Mouse (Mus musculus) gastrocnemius, adult 2 months (tissue): ENCODE results near the gene Hist1h4j. TPM values are rescaled to one million over a fixed set of nuclear protein-coding genes. Genes with fewer than 3 reads are reported as not detected.
"Not testable (repeated sequence)": the region's sequence is repeated elsewhere in the genome, so short reads cannot be mapped to it uniquely, and the experiment has no call there.

ENCODE experiments used
- DNase-seq: peaks from one replicate; pipeline ENCODE4 v3.0.0; 2022
- H3K27ac ChIP-seq: fragments of 200-600 bp; 2 replicates; pipeline ENCODE4 v1.8.1; 2022; ENCODE audit warnings: mild to moderate bottlenecking
- H3K4me3 ChIP-seq: fragments of 200-600 bp; 2 replicates; pipeline ENCODE4 v1.8.1; 2022; ENCODE audit warnings: mild to moderate bottlenecking, moderate library complexity
- CTCF ChIP-seq: fragments of 200-600 bp; IDR thresholded peaks from 2 replicates; pipeline ENCODE4 v1.8.1; 2022; ENCODE audit warnings: antibody characterized with exemption, mild to moderate bottlenecking, moderate library complexity
- intact Hi-C: fragments of 180-260 bp; cut with DNase I; formaldehyde crosslinking; loops from one replicate; pipeline ENCODE4 v1.15.1; 2025
- total RNA-seq, 2 experiments: library from RNA; stranded (reverse); gene quantifications; 2 replicates each; pipeline ENCODE4 v1.2.3; 2021

Gene Hist1h4j
- total RNA-seq, 2 experiments from 2014 or later: 0.42 to 1.1 TPM

DNA sequence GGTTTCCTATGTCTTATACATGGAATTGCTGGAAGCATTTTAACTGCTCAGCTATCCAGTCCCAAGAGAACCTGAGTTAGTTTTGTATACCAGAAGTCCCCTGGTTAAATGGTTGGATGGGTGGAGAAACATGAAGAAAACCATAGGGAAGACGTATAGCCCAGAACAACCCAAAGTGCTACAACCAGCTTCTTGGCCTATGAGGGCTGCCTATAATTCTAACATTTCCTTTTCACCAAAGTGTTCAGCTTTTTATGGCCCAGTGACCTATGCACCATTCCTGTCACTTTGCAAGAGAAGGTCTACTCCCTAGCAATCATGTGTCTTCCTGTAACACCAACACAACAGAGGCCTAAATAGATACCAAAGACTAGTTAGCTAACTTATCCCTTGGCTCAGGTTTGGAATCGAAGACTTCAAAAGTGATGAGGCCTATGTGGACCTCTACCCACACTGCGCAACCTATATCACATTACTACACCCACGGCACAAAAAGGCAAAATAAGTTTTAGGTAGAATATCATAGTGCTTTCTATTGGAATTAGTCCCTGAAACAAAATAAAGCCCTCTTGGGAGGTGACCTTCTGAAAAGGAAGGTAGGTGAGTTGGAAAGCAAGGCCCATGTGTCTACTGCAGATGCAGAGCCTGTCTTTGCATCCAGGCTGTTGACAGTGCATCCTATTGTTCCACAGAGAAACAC, 16.3 kb upstream of the Hist1h4j start:
- intact Hi-C loops: loop anchor here (5.0 to 10.0 kb wide), 3 partner anchors 34 to 1966 kb away; partner anchors contain the start of genes Hist1h1b, Hist1h2ac, Hist1h2ak and Hist1h2an
- H3K4me3 ChIP-seq: no peak overlapping the region

GRCm38 (mm10) chr13:21721107-21721756, 13.6 kb upstream of the Hist1h4j start:
- DNase-seq, H3K27ac ChIP-seq, intact Hi-C loops: not testable (repeated sequence)
- H3K4me3 ChIP-seq: peak overlapping the region; percentile 74

More for the DNA sequence above, 16.3 kb upstream of the Hist1h4j start:
- no peak overlapping the region for H3K27ac ChIP-seq
- TF ChIP-seq CTCF: no peak
- DNase-seq: no peak

GRCm38 (mm10) chr13:21721757-21722372, 13.0 kb upstream of the Hist1h4j start, which contains the start of gene Hist1h2bm:
Gene Hist1h2bm, plus strand, starts transcription at chr13:21722044.
- Histone ChIP-seq H3K27ac (peak within 1 kb of the TSS; percentile 54; the same call in 1 of the 2 replicates), H3K4me3 (peak within 1 kb of the TSS; percentile 74)
- peak; percentile 35 for DNase-seq
- intact Hi-C loops: not testable (repeated sequence)

DNA sequence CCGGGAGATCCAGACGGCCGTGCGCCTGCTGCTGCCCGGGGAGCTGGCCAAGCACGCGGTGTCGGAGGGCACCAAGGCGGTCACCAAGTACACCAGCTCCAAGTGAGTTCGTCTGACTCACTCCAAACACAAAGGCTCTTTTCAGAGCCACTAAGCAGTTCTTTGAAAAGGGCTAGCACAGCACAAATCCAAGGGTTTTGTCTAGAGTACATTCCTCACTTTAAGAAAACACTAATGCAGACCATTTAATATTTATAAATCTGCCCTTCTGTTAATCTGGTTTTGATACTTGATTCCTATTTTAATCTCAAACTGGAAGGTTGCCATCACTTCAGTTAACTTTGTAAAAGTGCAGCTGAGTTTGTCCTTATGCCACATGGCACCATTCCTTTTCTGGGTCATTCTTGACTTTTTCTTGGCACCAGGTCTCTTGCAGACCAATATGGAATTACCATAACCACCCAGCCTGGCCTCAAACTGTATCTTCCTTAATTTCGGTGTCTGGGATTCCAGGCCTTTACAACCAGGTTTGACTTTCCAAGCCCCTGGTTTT, 12.4 kb upstream of the Hist1h4j start:
- peak overlapping the region; percentile 74 for H3K4me3 ChIP-seq
- no peak overlapping the region for H3K27ac ChIP-seq
- intact Hi-C loops: no loop called here
- no peak for DNase-seq
- TF ChIP-seq CTCF: no peak

DNA sequence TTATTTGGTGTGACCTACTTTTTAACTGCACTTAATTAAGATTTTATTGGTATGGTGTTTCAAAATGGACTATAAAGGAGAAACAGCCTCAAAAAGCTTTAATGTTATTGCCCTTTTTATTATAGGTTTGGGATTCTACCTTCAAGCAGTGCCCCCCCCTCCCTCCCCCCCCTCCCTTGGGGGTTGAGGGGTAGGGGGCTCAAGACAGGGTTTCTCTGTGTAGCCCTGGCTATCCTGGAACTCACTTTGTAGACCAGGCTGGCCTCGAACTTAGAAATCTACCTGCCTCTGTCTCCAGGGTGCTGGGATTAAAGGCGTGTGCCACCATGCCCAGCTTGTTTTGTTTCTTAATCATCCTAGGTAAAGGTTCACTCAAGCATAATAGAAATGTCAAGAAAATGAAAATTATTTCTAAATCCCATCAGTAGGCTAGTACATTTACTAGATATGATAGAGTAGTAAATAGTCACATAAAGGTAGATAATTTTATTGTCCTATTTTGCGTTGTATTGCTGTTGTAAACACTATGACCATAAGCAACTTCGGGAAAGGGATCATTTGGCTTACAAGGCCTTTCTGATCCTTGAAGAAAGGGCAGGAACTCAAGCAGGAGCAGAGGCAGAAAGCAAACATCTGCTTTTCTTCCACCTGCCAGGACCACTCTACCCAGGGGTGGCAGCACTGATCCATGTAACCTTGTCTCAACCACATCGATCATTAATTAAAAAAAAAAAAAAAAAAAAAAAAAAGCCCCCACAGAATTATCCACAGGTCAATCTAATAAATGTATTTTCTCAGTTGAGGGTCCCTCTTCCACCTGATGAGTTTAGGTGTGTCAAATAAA, 11.6 kb upstream of the Hist1h4j start:
- no peak for DNase-seq
- TF ChIP-seq CTCF: no peak
- intact Hi-C loops: no loop called here
- no peak overlapping the region for H3K27ac ChIP-seq
- H3K4me3 ChIP-seq: no peak overlapping the region

DNA sequence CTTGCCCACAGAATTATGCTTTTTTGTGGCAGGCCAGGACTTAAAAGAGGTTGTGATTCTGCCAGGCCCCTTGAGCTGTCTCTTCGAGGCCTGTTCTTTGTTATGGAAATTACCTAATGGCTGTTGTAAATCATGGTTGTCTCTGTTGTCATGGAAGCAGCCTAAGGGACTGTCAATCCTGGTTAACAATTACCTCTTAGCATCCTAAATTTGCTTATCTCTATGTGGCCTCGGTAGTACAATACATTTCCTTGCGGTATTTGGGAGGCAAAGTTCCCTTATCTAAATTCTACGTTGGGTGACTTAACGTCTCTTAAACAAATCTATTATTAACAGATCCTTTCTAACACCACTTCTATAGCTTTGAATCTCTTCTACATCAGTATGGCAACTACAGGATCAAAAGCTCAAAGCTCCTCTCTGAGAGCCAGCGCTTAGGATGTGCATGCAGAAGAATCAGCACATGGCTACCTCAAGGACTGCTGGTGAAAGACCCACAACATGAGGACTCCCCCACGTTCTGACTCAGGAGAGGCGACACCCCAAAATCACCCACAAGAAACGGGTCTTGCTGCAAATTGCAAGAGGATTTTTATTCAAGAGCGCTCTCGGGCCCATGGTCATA, 6.8 kb upstream of the Hist1h4j start:
- intact Hi-C loops: no loop called here
- Histone ChIP-seq H3K4me3 (no peak overlapping the region), H3K27ac (no peak overlapping the region)
- no peak for DNase-seq
- TF ChIP-seq CTCF: no peak

DNA sequence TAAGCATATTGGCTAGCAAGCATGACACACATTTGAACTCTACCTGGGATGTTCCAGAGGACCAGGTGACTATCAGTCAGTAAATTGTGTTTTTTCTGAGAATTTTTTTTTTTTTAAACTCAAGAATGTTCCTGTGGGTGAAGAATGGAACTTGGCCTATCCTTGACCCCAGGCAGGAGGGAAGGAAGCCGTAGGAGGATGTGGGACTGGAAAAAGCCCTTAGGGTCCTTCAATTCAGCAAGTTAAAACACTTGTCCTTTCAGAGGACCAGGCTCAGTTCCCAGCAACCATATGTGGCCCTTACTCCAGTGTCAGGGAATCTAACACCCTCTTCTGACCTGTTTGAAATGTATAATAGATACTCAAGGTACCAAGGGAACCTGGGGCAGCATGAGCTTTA, 5.3 kb upstream of the Hist1h4j start:
- intact Hi-C loops: no loop called here
- no peak overlapping the region for H3K4me3 ChIP-seq
- DNase-seq: no peak
- no peak overlapping the region for H3K27ac ChIP-seq
- no peak for TF ChIP-seq CTCF

GRCm38 (mm10) chr13:21733466-21733865, 1.4 kb upstream of the Hist1h4j start:
- no peak for TF ChIP-seq CTCF
- DNase-seq: no peak
- H3K4me3 ChIP-seq: no peak overlapping the region
- H3K27ac ChIP-seq: no peak overlapping the region
- intact Hi-C loops: no loop called here

DNA sequence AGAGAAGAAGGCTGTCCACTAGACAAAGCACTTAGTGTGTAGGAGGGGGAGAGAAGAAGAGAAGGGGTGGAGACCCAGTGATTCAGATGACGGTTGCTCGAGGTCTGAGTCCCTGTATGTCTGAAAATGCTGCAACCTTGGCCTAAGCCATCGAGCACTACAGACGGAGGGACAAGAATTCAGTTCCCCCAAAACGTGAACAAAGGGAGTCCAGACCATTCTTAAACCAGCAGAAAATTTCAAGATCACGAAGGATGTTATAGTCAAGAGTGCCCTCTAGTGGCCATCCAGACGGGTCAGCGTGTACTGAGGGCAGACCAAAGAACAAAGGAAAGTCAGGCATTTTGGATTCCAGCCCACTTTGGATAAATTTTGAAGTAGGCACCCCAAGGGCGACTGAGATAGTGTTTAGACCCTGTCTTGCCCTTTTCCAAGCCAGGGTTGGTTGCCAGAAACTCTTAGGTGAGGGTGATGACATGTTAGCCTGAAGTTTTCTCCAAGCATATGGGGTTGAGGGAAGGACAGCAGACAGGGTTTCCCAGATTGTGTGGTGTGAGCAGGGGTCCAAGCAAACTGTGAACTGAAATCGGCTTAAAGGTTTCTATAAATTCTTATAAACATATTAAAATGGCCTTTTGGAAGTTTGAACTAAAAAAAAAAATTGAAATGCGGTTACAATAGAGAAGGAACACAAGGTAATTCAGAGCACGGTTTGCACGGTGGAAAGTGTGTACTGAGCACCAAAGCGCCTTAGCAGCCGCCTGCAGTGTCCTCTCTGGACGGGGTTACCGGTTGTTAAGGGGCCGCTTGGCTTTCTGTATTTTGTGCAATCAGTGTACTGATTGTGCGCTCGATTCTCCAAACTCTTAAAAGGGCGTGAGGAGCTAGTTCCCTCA, 606 bp upstream of the Hist1h4j start:
- peak; percentile 91 for TF ChIP-seq CTCF
- Histone ChIP-seq H3K4me3 (peak overlapping the region; percentile 74), H3K27ac (peak overlapping the region; percentile 74)
- intact Hi-C loops: loop anchor here (1.0 to 2.0 kb wide), 2 partner anchors 17 to 20 kb away; partner anchors contain the start of gene Hist1h4k
- peak; percentile 65 for DNase-seq

DNA sequence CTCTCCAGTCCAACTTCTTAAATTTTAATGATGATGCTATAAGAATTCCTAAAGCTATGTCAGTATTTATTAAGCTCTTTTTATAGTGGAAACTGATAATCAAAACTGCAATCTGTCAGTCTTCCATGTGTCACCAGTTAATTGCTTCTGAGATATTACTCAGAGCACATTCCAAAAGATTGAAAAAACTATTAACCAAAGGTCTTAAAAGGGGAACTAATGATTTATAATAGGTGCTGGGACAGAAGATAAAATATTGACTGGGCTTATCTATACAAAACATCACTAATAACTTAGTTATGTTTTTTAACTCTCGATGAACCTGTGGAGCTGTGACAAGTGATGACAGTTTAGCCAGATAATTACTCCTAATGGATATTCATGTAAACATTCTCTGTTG, 10.1 kb downstream of the Hist1h4j start:
- intact Hi-C loops: no loop called here
- H3K27ac ChIP-seq: no peak overlapping the region
- TF ChIP-seq CTCF: no peak

More for the DNA sequence above, 10.1 kb downstream of the Hist1h4j start:
- DNase-seq: no peak
- no peak overlapping the region for H3K4me3 ChIP-seq
